Mouse (Mus musculus) thymus, adult 18-20 months (tissue): Measurements from ENCODE around the gene Gm37240.

Experiments used
- DNase-seq, 2 experiments: peaks; one replicate each; pipeline ENCODE4 v3.0.0; 2022; ENCODE audit warnings: mixed read lengths in 2 of 2

The Gm37240 gene

GRCm38 (mm10) chr3:84729806-84730205 lies 1157.5 kb downstream of the Gm37240 start:
- DNase-seq, result peak; percentile 62 to 76

- DNase-seq, result no peak
Observed at GRCm38 (mm10) chr3:84723996-84724395, 1163.3 kb downstream of the Gm37240 start.

GRCm38 (mm10) chr3:84722680-84723079 lies 1164.6 kb downstream of the Gm37240 start:
- DNase-seq, result no peak

- DNase-seq, result peak in 1 of 2 experiments; percentile 40
Observed at GRCm38 (mm10) chr3:84715073-84715768, 1172.1 kb downstream of the Gm37240 start.

GRCm38 (mm10) chr3:84712941-84713340 lies 1174.4 kb downstream of the Gm37240 start:
- DNase-seq, result no peak

DNA sequence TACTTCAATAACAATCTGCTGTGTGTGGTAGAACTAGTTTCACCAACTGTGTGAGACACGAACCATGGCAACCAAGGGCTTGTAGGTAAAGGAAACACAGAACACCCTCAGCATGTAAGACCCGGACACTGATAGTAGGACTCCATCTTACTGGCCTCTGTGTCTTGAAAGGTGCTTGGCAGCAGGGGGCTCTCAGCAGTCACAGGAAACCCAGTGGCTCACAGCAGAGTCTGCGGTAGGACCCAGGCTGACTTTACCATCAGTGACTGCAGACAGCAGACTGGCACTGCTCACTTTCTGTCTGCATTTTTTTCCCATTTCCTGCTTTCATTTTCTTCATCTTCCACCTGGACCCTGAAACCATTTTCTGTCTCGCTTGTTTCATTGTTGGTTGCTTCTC lies 1176.6 kb downstream of the Gm37240 start:
- DNase-seq, result peak; percentile 61 to 67

DNA sequence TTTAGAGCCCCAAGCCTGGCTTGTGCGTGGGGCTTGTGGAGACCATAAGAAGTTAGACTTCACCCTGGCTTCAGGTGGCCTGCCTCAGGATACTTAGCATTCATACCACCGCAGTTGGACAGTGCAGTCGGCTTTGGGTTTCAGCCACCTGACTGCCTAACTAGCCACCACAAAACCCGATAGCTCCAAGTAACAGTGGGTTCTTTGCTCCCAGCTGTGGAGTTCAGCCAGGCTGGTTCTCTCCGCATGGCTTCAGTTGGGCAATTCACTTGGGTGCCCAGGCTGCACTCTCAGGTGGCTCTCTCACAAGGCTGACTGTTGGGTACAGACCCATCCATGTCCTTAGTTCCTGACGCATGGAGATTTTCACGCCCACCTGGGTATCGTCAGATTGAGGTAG lies 1177.4 kb downstream of the Gm37240 start:
- no peak for DNase-seq

DNA sequence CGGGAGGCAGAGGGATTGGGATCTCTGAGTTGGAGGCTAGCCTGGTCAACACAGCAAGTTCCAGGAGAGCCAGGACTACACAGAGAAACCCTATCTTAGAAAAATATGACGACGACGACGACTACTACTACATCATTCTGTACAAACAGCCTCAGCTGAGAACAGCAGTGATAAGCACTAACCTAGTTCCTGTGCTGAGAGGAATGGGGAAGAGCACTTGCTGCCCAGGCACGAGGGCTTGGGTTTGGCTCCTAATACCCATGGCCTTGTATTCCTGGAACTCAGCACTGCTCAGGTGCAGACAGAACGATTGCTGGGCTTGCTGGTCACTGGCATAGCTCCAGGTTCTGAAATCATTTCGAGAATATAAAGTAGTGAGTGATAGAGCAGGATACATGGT lies 1178.2 kb downstream of the Gm37240 start:
- DNase-seq, result no peak

DNA sequence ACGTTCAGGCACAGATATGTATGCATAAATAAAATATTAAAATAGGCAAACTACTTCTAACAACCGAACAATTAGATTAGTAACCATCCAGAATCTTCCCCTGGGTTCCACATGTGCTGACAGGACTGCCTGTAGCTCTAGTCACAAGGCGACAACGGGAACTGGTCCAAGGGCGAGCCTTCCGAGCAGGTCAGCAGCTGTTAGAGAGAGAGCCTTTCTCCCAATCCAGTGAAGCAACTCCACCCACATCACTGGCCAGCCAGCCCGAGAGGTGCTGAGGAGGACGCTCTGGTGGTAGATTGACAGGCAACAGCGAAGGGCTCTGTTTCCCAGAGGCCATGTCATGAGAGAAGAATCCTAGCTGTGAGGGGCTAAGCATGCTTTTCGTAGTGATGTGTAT lies 1178.8 kb downstream of the Gm37240 start:
- no peak for DNase-seq

GRCm38 (mm10) chr3:84705224-84705623 lies 1182.1 kb downstream of the Gm37240 start:
- no peak for DNase-seq

DNA sequence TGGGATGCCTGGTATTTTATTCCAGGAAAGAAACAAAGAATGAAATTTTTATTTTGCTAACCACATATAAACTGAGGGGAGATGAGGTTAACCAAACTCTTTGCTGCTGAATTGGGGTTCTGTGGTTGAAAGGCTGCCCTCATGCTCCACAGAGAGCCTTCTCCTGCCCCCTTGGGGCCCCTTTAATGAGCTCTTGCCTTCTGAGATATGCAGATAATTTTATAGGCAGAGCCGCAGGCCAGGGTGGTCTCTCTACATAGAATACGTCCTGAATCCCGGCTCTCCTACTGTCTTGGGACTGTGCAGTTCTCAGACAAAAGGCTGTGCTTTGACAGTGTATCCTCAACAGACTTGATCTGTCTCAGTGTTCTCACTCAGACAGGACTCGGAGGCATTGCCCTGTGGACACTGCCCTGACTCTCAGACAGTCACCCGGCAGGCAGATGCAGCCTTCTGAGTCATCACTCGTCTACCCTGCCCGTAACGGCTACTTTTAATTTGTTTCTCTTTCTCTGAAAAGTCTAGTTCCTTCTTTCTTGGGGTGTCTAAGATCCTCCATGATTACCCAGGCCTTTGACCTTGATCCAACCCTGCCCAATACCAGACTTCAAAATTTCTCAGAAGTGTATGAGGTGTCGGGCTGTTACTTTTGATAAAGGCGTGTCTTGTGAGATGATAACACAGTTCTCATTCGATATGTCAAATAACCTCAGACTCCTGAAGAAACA lies 1184.1 kb downstream of the Gm37240 start:
- no peak for DNase-seq

DNA sequence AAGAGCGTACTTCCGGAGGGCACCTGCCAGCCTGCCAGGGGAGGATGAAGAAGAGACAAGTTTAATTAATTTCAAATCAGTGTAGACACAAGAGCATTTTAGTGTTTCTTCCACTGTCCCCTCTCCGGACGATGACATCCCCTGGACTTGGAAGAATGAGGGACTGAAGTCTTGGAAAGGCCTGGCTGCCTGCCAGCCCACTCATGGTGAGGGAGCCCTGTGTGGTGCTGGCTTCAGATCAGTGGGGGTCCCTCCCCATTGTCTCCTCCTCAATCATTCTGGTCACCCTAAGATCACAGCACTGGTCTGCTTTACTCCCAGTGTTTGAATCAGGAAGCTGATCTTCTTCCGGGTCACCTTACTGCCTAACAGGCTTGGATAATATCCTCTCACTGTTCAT lies 1185.4 kb downstream of the Gm37240 start:
- DNase-seq, result no peak

DNA sequence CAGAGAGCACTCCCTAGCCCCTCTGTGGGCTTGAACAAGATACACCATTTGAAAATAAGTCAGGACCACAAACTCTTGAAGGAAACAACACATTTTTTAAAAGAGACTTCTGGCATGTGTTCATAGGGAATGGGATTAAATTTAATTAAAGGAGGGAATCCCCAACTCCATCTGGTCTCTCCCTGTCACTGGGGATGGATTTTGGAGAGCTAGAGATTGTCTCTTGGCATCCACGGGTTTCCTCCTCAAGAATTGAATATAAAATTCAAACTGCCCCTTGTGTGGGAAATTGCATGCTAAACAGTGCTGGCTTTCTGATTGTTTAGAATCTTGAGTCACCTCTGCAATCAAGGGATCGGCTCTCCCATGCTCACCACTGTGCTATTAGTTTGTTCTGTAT lies 1185.8 kb downstream of the Gm37240 start:
- no peak for DNase-seq

- DNase-seq, result no peak
Observed at GRCm38 (mm10) chr3:84696428-84696917, 1190.8 kb downstream of the Gm37240 start.

DNA sequence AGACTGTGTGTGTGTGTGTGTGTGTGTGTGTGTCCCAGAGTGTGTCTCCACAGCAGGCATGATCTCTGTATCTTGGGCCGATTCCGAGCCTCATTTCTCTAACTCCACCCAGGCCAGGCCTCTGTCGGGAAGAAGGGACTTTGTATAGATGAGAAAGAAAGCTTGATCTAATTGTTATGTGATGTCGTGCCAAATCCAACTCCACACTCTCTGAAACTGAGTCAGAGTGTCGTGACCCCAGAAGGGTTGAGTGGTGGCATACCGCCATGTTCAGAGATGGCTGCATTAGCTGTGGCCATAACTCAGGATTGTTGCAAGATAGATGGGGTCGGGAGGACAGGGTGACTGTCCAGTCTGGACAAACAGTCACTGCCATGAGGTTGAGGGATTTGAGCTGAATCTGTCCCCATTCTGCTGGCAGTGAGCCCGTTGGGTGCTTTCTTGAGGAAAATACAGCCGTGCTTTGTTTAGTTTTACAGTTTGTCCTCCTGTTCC lies 1191.4 kb downstream of the Gm37240 start:
- no peak for DNase-seq

GRCm38 (mm10) chr3:84695418-84695817 lies 1191.9 kb downstream of the Gm37240 start:
- no peak for DNase-seq

DNA sequence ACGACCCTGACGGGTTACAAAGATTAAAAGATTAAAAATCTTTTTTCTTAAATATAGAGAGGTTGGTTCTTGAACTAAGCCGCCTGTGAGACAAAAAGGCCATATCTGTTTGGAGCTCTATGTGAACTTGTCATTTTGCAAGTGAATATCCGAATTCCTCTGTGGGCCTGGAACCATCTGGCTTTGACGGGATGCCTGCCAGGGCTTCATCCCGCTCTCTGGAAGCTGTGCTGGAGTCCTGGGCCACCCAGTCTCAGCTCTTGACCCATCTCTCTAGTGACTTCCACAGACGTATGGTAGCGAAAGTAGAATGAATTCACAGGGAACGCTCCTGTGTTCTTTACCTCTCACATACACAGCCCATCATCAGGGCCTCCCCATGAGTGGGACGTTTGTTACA lies 1193.4 kb downstream of the Gm37240 start:
- DNase-seq, result no peak

- no peak for DNase-seq
Observed at GRCm38 (mm10) chr3:84692647-84693199, 1194.6 kb downstream of the Gm37240 start.

DNA sequence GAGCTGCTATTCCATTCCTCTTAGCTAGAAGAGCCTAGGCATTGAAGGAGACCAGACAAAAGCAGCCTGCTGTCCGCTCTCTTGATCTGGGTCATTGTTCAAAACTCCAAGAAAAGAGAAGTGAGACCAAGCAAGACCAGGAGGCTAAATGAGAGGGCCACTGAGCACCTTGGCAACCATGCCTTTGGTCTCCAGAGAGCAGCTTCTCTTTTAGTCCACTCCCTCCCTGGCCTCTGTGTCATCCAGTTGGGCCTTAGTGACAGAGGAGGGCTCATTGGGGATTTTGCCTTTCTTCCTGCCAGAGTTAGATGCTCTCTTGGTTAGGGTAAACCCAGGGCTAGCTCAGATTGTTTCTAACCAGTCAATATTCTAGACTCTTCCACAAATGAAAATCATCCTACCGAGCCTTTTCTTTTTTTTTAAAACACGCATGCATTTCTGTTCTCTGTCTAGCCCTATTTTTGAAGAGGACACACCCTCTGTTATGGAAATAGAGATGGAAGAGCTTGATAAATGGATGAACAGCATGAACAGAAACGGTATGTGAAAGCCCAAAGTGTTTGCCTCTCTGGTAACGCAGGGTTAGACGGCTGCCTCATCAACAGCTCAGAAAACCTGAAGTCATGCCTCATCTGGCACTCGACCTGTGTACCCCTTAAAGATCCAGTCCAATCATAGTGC lies 1197.1 kb downstream of the Gm37240 start:
- DNase-seq, result no peak

DNA sequence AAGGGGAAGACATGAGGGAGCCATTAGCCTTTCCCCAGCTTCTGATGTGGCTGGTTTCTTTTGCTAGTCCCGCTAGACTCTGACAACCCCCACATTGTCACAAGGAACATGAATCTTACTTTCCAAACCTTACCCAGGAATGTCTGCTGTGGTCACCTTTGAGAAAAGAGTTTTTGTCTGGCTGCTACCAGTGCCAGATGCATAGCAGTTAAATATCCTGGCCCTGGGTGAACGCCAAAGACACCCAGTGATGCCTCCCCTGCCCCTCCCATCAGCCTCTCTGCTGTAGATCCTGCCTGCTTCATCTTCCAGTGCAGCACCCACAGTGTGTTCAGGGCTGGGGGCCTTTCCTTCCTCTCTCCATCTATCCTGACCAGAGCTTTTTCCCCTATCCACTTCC lies 1197.7 kb downstream of the Gm37240 start:
- no peak for DNase-seq

- DNase-seq, result no peak
Observed at GRCm38 (mm10) chr3:84688176-84688575, 1199.1 kb downstream of the Gm37240 start.

- no peak for DNase-seq
Observed at GRCm38 (mm10) chr3:84687488-84687846, 1199.9 kb downstream of the Gm37240 start.

- no peak for DNase-seq
Observed at GRCm38 (mm10) chr3:84686799-84687487, 1200.4 kb downstream of the Gm37240 start.
